Mouse (Mus musculus) heart, embryonic 11.5 days (tissue): ENCODE measurements around the gene Sdc4. TPM values are rescaled to one million over a fixed set of nuclear protein-coding genes. Genes with fewer than 3 reads are reported as not detected.

Experiments used
- ATAC-seq: fragments of 200-750 bp; cut with Nextera tagmentation; replicated peaks from 2 replicates; pipeline ENCODE4 v1.8.0; 2017; ENCODE audit warnings: moderate library complexity; ENCODE audit not compliant: insufficient number of reproducible peaks, low FRiP score, low TSS enrichment
- H3K27ac ChIP-seq: fragments of 300-500 bp; sonication (generic); 2 replicates; pipeline ENCODE4 v1.5.1; 2014; ENCODE audit warnings: mild to moderate bottlenecking, low read depth, low read length
- H3K27me3 ChIP-seq: fragments of 300-500 bp; sonication (generic); 2 replicates; pipeline ENCODE4 v1.6.1; 2014; ENCODE audit warnings: mild to moderate bottlenecking, low read length, mixed read lengths; ENCODE audit not compliant: control insufficient read depth, insufficient read depth
- H3K36me3 ChIP-seq: fragments of 300-500 bp; sonication (generic); 2 replicates; pipeline ENCODE4 v1.6.1; 2014; ENCODE audit warnings: mild to moderate bottlenecking, low read length, moderate library complexity, mixed read lengths; ENCODE audit not compliant: control insufficient read depth, insufficient read depth
- H3K4me1 ChIP-seq: fragments of 300-500 bp; sonication (generic); 2 replicates; pipeline ENCODE4 v1.6.1; 2014; ENCODE audit warnings: low read length; ENCODE audit not compliant: control insufficient read depth, insufficient read depth
- H3K4me2 ChIP-seq: fragments of 300-500 bp; sonication (generic); 2 replicates; pipeline ENCODE4 v1.6.1; 2014; ENCODE audit warnings: mild to moderate bottlenecking, moderate library complexity
- H3K4me3 ChIP-seq: fragments of 300-500 bp; sonication (generic); 2 replicates; pipeline ENCODE4 v1.5.1; 2014; ENCODE audit warnings: low read depth, low read length
- H3K9ac ChIP-seq: fragments of 300-500 bp; sonication (generic); 2 replicates; pipeline ENCODE4 v1.6.1; 2014; ENCODE audit warnings: mild to moderate bottlenecking, low read depth, low read length, moderate library complexity
- H3K9me3 ChIP-seq: fragments of 300-500 bp; sonication (generic); replicated peaks from 2 replicates; pipeline ENCODE4 v1.6.1; 2016; ENCODE audit warnings: low read length; ENCODE audit not compliant: control insufficient read depth
- WGBS: fragments of 180-500 bp; shearing (Covaris S2); extraction: QIAGEN DNeasy Blood & Tissue Kit; methylation state at CpG from one replicate; pipeline ENCODE4 v1.1.7; 2014; ENCODE audit not compliant: insufficient replicate concordance; 5-methylcytosine and 5-hydroxymethylcytosine counted together
- polyA plus RNA-seq: library from polyadenylated mRNA; unstranded; fragments of >200 nt; fragmentation: Nextera tagmentation; extraction: Ambion mirVana; gene quantifications from 2 replicates; pipeline ENCODE4 v1.2.1, GENCODE M21; 2014

The Sdc4 gene
- polyA plus RNA-seq, 1 experiment from 2014 or later = 34.6 TPM

- Histone ChIP-seq H3K4me1 (peaks cover 9% of the 10 kb centered on the region), H3K4me2 (peak overlapping the region; percentile 47), H3K36me3 (no peaks in the 10 kb centered on the region), H3K27ac (no peak overlapping the region), H3K9ac (no peak overlapping the region), H3K9me3 (no peaks in the 10 kb centered on the region), H3K4me3 (0 out of 2 replicates have a peak overlapping the region, but pooled peaks have one; percentile 16), H3K27me3 (peaks cover 83% of the 10 kb centered on the region)
- no peak for ATAC-seq
- WGBS = under 1% methylated on average over 22 of the region's 22 CpGs
Measured at GRCm38 (mm10) chr2:164407708-164408107, 36.0 kb downstream of the Sdc4 start.

GRCm38 (mm10) chr2:164405519-164405918 lies 38.2 kb downstream of the Sdc4 start:
- H3K27me3 ChIP-seq = peaks cover 99% of the 10 kb centered on the region
- H3K4me3 ChIP-seq = no peak overlapping the region
- no peak overlapping the region for H3K9ac ChIP-seq
- H3K9me3 ChIP-seq = no peaks in the 10 kb centered on the region
- H3K27ac ChIP-seq = no peak overlapping the region
- H3K4me2 ChIP-seq = no peak overlapping the region
- no peak for ATAC-seq
- peaks cover 13% of the 10 kb centered on the region for H3K4me1 ChIP-seq
- WGBS = 35% methylated on average over 5 of the region's 5 CpGs
- H3K36me3 ChIP-seq = no peaks in the 10 kb centered on the region

- peaks cover 99% of the 10 kb centered on the region for H3K27me3 ChIP-seq
- 8% methylated on average over 9 of the region's 9 CpGs for WGBS
- H3K36me3 ChIP-seq = no peaks in the 10 kb centered on the region
- peak within 1 kb of the TSS; percentile 34 for H3K4me3 ChIP-seq
- H3K9me3 ChIP-seq = no peaks in the 10 kb centered on the region
- ATAC-seq = no peak
- H3K4me2 ChIP-seq = peak within 1 kb of the TSS; percentile 69
- peaks cover 15% of the 10 kb centered on the region for H3K4me1 ChIP-seq
- no peak within 1 kb of the TSS for H3K27ac ChIP-seq
- no peak within 1 kb of the TSS; the same call in 1 of the 2 replicates for H3K9ac ChIP-seq
Measured at GRCm38 (mm10) chr2:164405060-164405459, 38.6 kb downstream of the Sdc4 start, which contains the start of gene Matn4. TSS of gene Matn4 (minus strand) at chr2:164405160.

GRCm38 (mm10) chr2:164404082-164404990 lies 39.4 kb downstream of the Sdc4 start:
- no peak for ATAC-seq
- no peak overlapping the region; the same call in 1 of the 2 replicates for H3K9ac ChIP-seq

GRCm38 (mm10) chr2:164403396-164404081 lies 40.1 kb downstream of the Sdc4 start:
- WGBS = 10% methylated on average over 14 of the region's 14 CpGs
- Histone ChIP-seq H3K9ac (no peak overlapping the region), H3K4me3 (peak overlapping the region; percentile 34; the same call in 1 of the 2 replicates), H3K9me3 (no peaks in the 10 kb centered on the region), H3K27ac (no peak overlapping the region), H3K4me2 (peak overlapping the region; percentile 69; the same call in 1 of the 2 replicates), H3K36me3 (no peaks in the 10 kb centered on the region), H3K27me3 (peaks cover 98% of the 10 kb centered on the region), H3K4me1 (peaks cover 15% of the 10 kb centered on the region)
- ATAC-seq = no peak

More at GRCm38 (mm10) chr2:164404082-164404990, 39.4 kb downstream of the Sdc4 start:
- WGBS = 1% methylated on average over 49 of the region's 49 CpGs
- Histone ChIP-seq H3K9me3 (no peaks in the 10 kb centered on the region), H3K27ac (no peak overlapping the region), H3K4me3 (peak overlapping the region; percentile 34), H3K27me3 (peaks cover 99% of the 10 kb centered on the region), H3K4me1 (peaks cover 15% of the 10 kb centered on the region), H3K4me2 (peak overlapping the region; percentile 69), H3K36me3 (no peaks in the 10 kb centered on the region)

- ATAC-seq = no peak
- no peak within 1 kb of the TSS for H3K9ac ChIP-seq
- peak within 1 kb of the TSS; percentile 34; the same call in 1 of the 2 replicates for H3K4me3 ChIP-seq
Measured at GRCm38 (mm10) chr2:164402906-164403305, 40.8 kb downstream of the Sdc4 start, which contains the start of gene Rbpjl. TSS of gene Rbpjl (plus strand) at chr2:164403141.

GRCm38 (mm10) chr2:164396911-164397310 lies 46.8 kb downstream of the Sdc4 start:
- no peak overlapping the region for H3K4me3 ChIP-seq
- H3K4me1 ChIP-seq = 0 out of 2 replicates have a peak, but pooled peaks cover 5% of the 10 kb centered on the region
- H3K27me3 ChIP-seq = peaks cover 45% of the 10 kb centered on the region
- H3K36me3 ChIP-seq = no peaks in the 10 kb centered on the region
- ATAC-seq = no peak
- H3K9me3 ChIP-seq = 0 out of 2 replicates have a peak, but pooled peaks cover 3% of the 10 kb centered on the region
- no peak overlapping the region for H3K27ac ChIP-seq
- no peak overlapping the region for H3K4me2 ChIP-seq
- WGBS = 64% methylated on average over 12 of the region's 12 CpGs
- H3K9ac ChIP-seq = no peak overlapping the region

More at GRCm38 (mm10) chr2:164402906-164403305, 40.8 kb downstream of the Sdc4 start, which contains the start of gene Rbpjl:
- peak within 1 kb of the TSS; percentile 69 for H3K4me2 ChIP-seq
- peaks cover 15% of the 10 kb centered on the region for H3K4me1 ChIP-seq
- no peaks in the 10 kb centered on the region for H3K9me3 ChIP-seq
- 3% methylated on average over 17 of the region's 17 CpGs for WGBS
- H3K36me3 ChIP-seq = no peaks in the 10 kb centered on the region
- no peak within 1 kb of the TSS for H3K27ac ChIP-seq
- H3K27me3 ChIP-seq = peaks cover 92% of the 10 kb centered on the region

- H3K4me3 ChIP-seq = no peak overlapping the region
- H3K9me3 ChIP-seq = 0 out of 2 replicates have a peak, but pooled peaks cover 3% of the 10 kb centered on the region
- H3K36me3 ChIP-seq = no peaks in the 10 kb centered on the region
- ATAC-seq = no peak
- H3K4me2 ChIP-seq = no peak overlapping the region
- H3K27ac ChIP-seq = no peak overlapping the region
- WGBS = 86% methylated on average over 7 of the region's 7 CpGs
- 0 out of 2 replicates have a peak, but pooled peaks cover 5% of the 10 kb centered on the region for H3K4me1 ChIP-seq
- peaks cover 40% of the 10 kb centered on the region for H3K27me3 ChIP-seq
- no peak overlapping the region for H3K9ac ChIP-seq
Measured at GRCm38 (mm10) chr2:164396076-164396475, 47.6 kb downstream of the Sdc4 start.
